Mouse (Mus musculus) gonadal fat pad, adult 2 months (tissue): ENCODE results near the gene Rara. TPM values are rescaled to one million over a fixed set of nuclear protein-coding genes. Genes with fewer than 3 reads are reported as not detected.
"Not testable (repeated sequence)": the region's sequence is repeated elsewhere in the genome, so short reads cannot be mapped to it uniquely, and the experiment has no call there.

ENCODE experiments used
- DNase-seq: peaks from one replicate; pipeline ENCODE4 v3.0.0-alpha.2; 2012; ENCODE audit warnings: low read depth
- polyA plus RNA-seq: library from polyadenylated mRNA; depleted of rRNA; stranded (reverse); fragments of >200 nt; gene quantifications from 2 replicates; pipeline ENCODE4 v1.2.3, GENCODE M21; 2012; rRNA removed

The Rara gene
- 17.0 and 24.3 TPM in 2 replicates for polyA plus RNA-seq

DNA sequence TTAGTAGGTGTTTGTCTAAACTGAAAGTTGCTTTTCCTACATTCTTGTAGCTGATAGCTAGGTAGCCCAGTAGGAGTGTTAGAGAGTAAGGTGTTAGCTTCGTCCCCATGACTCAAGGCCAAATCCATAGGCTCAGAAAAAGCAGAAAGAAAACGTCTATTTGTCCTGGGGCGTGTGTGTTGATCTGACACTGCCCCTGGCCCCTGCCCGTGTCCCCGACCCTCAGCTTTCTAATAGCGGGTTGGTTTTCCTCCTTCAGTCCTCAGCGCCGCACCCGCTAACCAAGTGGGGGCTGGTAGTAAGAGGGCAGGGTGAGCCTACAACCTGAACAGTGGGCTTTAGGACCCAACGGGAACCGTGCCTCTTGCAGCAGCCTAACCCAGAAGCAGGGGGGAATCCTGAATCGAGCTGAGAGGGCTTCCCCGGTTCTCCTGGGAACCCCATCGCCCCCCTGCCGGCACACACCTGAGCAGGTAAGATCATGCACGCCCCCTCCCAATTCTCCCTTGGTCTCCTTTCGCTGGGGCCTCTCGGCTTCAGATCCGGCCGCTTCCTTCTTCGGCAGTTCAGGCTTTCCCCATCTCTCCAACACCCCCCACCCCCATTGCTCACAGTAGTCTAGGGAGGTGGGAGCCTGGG, at the start of gene Rara:
TSS of gene Rara (plus strand) at position 381 of the 639 bp plus-strand sequence.
- no peak for DNase-seq

DNA sequence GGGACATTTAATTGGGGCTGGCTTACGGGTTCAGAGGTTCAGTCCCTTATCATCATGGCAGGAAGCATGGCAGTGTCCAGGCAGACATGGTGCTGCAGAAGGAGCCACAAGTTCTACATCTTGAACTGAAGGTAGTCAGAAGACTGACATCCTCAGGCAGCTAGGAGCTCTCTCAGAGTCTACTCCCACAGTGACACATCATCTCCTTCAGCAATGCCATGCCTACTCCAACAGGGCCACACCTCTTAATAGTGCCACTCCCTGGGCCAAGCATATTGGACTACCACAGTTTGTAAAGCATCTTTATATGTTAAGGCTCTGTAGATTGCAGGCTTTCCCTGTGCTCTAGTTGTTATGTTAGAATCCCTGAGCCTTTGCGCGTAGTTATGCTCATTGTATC, 39.9 kb upstream of the Rara start:
- no peak for DNase-seq

DNA sequence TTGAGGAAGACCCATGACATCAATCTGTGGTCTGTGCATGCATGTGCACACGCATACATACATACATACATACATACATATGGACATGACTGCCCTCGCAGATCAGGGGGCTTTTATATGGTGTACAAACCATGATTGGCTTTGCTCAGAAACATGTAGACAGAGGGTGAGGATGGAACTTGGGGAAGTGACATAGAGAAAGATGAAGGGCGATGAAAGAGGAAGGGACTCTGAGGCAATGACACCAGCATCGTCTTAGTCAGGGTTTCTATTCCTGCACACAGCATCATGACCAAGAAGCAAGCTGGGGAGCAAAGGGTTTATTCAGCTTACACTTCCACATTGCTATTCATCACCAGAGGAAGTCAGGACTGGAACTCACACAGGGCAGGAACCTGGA, 38.5 kb upstream of the Rara start:
- no peak for DNase-seq

DNA sequence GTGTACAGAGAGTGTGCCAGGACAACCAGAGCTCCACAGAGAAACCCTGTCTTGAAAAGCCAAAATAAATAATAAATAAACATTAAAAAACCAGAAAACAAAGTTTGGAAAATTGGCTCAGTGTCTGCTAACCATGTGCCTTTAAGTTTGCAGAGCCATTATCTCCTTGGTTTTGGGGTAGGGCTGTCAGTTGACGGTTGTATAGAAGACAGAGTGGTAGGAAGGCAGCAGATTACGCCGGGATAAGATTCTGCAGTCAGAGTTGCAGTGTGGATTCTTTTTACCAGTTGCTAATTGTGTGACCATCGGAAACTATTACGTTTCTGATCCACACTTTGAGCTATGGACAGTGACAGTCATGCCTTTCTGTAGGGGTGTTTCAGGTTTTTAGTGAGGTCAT, 37.6 kb upstream of the Rara start:
- no peak for DNase-seq

- DNase-seq: no peak
These were observed 35.2 kb upstream of the Rara start for GRCm38 (mm10) chr11:98892426-98892825.

DNA sequence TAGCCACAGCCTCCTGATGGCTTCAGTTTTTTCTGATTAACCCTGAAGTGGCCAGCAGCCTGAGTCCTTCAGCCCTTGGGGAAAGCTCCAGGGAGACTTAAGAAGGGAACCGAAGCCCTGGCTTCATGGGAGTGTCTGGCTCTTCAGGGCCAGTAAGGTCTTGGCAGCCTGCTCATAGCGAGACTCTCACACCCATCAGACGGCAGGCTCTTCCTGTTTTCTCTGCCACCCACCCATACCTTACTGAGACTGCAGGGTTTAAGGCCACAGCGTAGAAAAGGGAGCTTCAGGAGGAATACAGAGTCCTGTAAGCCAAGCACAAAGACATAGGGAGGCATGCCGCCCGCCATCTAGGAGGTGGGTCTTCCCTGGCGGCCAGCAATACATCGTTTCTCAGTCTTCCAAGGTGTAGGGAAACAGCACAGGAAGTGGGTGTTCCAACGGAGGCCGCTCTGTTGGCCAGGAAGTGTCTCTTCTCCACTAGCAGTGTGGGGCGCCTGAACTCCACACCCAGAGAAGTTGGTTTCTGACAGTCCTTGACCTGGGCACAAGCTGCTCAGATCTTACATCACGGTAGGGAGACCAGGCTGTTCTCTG, 27.0 kb upstream of the Rara start:
- DNase-seq: no peak

GRCm38 (mm10) chr11:98902621-98903245, 24.9 kb upstream of the Rara start:
- no peak for DNase-seq

DNA sequence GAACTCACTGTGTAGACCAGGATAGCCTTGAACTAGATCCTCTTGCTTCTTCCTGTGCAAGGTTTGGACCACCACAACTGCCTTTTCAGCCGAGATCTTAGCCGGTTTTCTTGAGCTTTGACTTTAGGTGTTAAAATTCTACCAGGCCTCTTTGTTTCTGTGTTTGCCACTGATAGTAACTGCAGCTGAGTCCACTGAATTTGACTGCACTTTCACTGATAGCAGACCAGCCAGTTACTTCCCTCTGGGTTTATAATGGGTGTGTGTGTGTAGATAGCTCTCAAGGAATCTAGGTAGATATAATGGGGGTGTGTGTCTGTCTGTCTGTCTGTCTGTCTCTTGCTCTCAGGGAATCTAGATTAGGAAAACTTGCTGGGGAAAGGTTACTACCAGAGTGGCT, 23.0 kb upstream of the Rara start:
- no peak for DNase-seq

DNA sequence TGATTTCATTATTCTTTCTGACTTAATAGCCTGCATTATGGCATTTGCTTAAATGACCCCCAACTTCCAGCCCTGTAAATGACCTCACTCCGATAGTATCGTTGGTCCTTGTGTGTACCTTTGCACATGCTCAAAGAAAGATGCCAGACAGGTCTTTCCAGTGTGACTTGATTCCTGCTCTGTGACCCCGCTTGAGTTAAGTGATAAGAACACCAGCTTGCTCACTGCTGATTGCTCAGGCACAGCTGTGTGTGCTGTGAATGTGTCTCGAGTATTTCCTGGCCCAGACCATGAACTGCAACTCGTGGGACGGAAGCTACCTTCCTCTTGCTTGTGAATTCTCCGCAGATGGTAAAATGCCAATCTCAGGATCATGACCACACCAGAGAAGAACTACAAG, 22.6 kb upstream of the Rara start:
- DNase-seq: no peak

DNA sequence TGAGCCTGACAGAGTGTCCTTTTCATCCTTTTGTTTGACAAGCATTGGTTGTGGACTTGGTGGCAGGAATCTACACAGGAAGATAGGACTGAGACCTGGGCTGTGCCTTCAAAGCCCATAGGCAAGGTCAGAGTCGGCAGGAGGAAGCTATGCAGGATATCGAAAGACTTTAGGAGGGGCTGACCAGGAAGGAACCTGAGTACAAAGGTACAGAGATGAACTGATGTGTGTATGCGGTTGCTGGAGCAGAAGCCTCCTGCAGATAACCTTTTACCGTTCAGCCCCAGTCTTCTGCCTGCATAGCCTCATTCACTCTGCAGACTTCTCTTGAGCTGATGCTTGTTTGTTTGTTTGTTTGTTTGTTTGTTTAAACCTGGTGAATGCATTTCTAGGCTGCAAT, 22.0 kb upstream of the Rara start:
- no peak for DNase-seq

DNA sequence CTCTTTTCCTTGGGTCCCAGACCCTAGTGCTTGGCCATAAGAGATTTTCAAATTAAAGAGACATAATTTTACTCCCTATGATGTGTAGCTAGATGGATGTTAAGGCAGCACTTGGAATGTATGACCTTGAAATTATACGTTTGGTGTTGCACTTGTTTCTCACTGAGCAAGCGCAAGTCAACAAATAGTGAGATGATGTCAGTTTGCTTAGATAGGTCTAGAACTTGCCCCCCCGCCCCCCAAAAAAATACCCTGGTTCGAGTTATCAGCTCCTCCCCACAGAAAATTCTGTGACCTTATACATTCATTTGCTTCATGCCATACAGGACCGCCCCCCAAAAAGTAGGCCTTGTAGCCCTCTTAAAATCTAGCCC, 20.6 kb upstream of the Rara start:
- no peak for DNase-seq

- peak; percentile 63 for DNase-seq
These were observed 20.0 kb upstream of the Rara start, which contains the start of gene Cdc6 for GRCm38 (mm10) chr11:98907437-98908173. TSS of gene Cdc6 (plus strand) at chr11:98907801.

GRCm38 (mm10) chr11:98909654-98910053, 18.0 kb upstream of the Rara start:
- no peak for DNase-seq

DNA sequence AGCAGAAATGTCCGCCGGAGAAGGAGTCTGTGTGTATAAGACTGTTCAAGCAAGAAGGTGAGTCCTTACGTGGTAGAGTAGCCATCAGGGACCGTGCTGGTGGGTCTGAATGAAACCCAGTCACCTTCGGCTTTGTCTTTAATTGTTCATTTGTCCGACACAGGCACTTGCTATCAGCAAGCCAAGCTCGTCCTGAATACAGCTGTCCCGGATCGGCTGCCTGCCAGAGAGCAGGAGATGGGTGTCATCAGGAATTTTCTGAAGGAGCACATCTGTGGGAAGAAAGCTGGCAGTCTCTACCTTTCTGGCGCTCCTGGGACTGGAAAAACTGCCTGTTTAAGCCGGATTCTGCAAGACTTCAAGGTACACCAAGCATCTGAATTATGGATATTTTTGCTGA, 17.2 kb upstream of the Rara start:
- DNase-seq: no peak

- no peak for DNase-seq
These were observed 16.1 kb upstream of the Rara start for GRCm38 (mm10) chr11:98911498-98911897.

GRCm38 (mm10) chr11:98914196-98914595, 13.4 kb upstream of the Rara start:
- no peak for DNase-seq

- not testable (repeated sequence) for DNase-seq
These were observed 11.2 kb upstream of the Rara start for GRCm38 (mm10) chr11:98916376-98916775.

GRCm38 (mm10) chr11:98917428-98918005, 10.1 kb upstream of the Rara start:
- DNase-seq: no peak

DNA sequence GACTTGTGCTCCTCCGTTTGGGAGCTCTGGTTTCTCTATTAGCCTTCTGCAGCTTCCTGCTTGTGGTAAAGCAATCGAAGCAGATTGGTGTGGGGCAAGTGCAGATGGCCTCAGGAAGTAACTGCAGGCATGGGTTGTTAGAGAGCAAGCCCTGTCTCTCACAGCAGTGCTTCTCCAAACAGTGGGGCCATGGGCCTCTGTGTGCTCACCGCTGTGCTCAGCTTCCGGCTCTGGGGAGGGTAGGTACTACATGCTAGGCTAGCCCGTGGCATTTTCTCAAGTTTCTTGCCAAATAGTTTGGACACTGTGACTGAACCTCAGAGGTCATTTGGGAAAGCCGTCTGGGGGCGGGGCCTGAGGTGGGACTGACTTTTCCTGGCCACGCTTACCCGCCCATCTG, 9.4 kb upstream of the Rara start:
- no peak for DNase-seq

DNA sequence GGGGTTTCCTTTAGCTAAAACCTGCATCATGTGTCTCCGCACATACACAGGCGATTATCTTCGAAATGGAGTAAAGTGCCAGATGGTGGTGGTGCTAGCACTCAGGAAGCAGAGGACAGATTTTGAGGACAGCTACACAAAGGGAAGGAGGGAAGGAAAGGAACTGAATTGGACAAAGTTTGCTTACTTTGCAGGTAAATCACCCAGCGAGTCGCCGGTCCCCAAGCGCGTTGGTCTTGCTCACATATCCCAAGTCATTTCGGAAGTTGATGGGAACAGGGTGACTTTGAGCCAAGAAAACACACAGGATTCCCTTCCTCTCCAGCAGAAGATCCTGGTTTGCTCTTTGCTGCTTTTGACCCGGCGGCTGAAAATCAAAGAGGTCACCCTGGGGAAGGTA, 8.6 kb upstream of the Rara start:
- no peak for DNase-seq

- DNase-seq: not testable (repeated sequence)
These were observed 5.8 kb upstream of the Rara start for GRCm38 (mm10) chr11:98921813-98922212.

GRCm38 (mm10) chr11:98922307-98922706, 5.3 kb upstream of the Rara start:
- not testable (repeated sequence) for DNase-seq
